Mouse (Mus musculus) stomach, embryonic 15.5 days (tissue): ENCODE measurements around the gene Zfp746. TPM values are rescaled to one million over a fixed set of nuclear protein-coding genes. Genes with fewer than 3 reads are reported as not detected.
A peak's percentile ranks its signal among the peaks of the same experiment; 100 is the strongest.

Experiments used
- ATAC-seq: fragments of 200-750 bp; cut with Nextera tagmentation; 2 replicates; pipeline ENCODE4 v1.8.0; 2017; ENCODE audit warnings: low read depth, moderate number of reproducible peaks, moderate TSS enrichment; ENCODE audit not compliant: insufficient read depth, low FRiP score
- H3K27ac ChIP-seq: fragments of 300-500 bp; sonication (generic); 2 replicates; pipeline ENCODE4 v1.5.1; 2015; ENCODE audit warnings: mild to moderate bottlenecking, inconsistent platforms
- H3K27me3 ChIP-seq: fragments of 300-500 bp; sonication (generic); replicated peaks from 2 replicates; pipeline ENCODE4 v1.6.1; 2015; ENCODE audit warnings: inconsistent platforms
- H3K36me3 ChIP-seq: fragments of 300-500 bp; sonication (generic); 2 replicates; pipeline ENCODE4 v1.6.1; 2015; ENCODE audit warnings: inconsistent platforms
- H3K4me1 ChIP-seq: fragments of 300-500 bp; sonication (generic); 2 replicates; pipeline ENCODE4 v1.6.1; 2015; ENCODE audit warnings: inconsistent platforms
- H3K4me2 ChIP-seq: fragments of 300-500 bp; sonication (generic); 2 replicates; pipeline ENCODE4 v1.6.1; 2015; ENCODE audit warnings: mild to moderate bottlenecking, inconsistent platforms
- H3K4me3 ChIP-seq: fragments of 300-500 bp; sonication (generic); replicated peaks from 2 replicates; pipeline ENCODE4 v1.5.1; 2015; ENCODE audit warnings: inconsistent platforms
- H3K9ac ChIP-seq: fragments of 300-500 bp; sonication (generic); 2 replicates; pipeline ENCODE4 v1.6.1; 2015; ENCODE audit warnings: inconsistent platforms
- H3K9me3 ChIP-seq: fragments of 300-500 bp; sonication (generic); 2 replicates; pipeline ENCODE4 v1.6.1; 2016; ENCODE audit warnings: inconsistent platforms
- WGBS: fragments of 180-500 bp; shearing (Covaris S2); methylation state at CpG from one replicate; pipeline ENCODE4 v1.1.7; 2015; 5-methylcytosine and 5-hydroxymethylcytosine counted together
- polyA plus RNA-seq: library from polyadenylated mRNA; unstranded; fragments of >200 nt; fragmentation: Nextera tagmentation; extraction: Ambion mirVana; gene quantifications from 2 replicates; pipeline ENCODE4 v1.2.1, GENCODE M21; 2015

The Zfp746 gene
- polyA plus RNA-seq, 1 experiment from 2014 or later: 17.1 TPM

DNA sequence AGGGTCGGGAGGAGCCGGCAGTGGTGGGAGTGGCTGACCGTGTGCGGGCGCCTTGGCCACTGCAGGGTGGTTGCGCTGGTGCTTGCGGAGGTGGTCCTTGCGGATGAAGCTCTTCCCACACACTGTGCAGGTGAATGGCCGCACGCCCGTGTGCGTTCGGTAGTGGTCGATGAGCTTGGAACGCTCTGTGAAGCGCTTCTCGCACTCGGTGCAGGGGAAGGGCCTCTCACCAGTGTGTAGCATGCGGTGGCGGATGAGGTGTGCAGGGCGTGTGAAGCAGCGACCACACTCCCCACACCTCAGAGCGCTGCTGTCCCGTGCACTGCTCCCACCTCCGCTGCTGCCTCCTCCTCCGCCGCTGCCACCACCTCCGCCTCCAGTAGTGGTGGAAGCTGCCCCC, 22.5 kb downstream of the Zfp746 start:
- no peak for ATAC-seq

DNA sequence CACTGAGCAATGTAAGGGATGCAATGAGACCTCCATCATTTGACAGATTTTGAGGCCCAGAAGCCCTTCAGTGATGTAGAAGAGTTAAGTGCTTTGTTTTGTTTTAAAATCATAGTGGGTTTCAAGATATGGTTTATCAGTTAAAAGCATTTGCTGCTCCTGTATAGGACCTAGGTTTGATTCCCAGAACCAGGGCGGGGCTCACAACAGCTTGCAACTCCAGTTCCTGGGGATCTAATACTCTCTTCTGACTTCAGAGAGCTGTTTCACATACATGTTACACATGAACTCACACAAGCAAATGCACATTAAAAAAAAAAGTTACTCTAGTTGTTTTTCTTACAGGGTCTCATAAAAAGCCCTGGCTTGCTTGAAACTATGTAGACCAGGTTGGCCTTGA, 25.5 kb downstream of the Zfp746 start:
- no peak for ATAC-seq
- no peaks in the 10 kb centered on the region for H3K9me3 ChIP-seq
- H3K4me2 ChIP-seq: no peak overlapping the region
- no peak overlapping the region for H3K4me3 ChIP-seq
- no peak overlapping the region for H3K9ac ChIP-seq
- H3K36me3 ChIP-seq: peaks cover 28% of the 10 kb centered on the region
- H3K27ac ChIP-seq: no peak overlapping the region
- WGBS: 88% methylated on average over 1 of the region's 1 CpGs
- no peaks in the 10 kb centered on the region for H3K27me3 ChIP-seq
- H3K4me1 ChIP-seq: no peaks in the 10 kb centered on the region

More for the DNA sequence above, 22.5 kb downstream of the Zfp746 start:
- H3K27me3 ChIP-seq: no peaks in the 10 kb centered on the region
- H3K27ac ChIP-seq: no peak overlapping the region
- H3K9me3 ChIP-seq: no peaks in the 10 kb centered on the region
- WGBS: 94% methylated on average over 28 of the region's 28 CpGs
- no peak overlapping the region for H3K9ac ChIP-seq
- H3K36me3 ChIP-seq: peaks cover 48% of the 10 kb centered on the region
- H3K4me2 ChIP-seq: no peak overlapping the region
- no peak overlapping the region for H3K4me3 ChIP-seq
- H3K4me1 ChIP-seq: no peaks in the 10 kb centered on the region

GRCm38 (mm10) chr6:48060421-48060820, 26.0 kb downstream of the Zfp746 start:
- H3K9me3 ChIP-seq: no peaks in the 10 kb centered on the region
- no peaks in the 10 kb centered on the region for H3K4me1 ChIP-seq
- 64% methylated on average over 2 of the region's 2 CpGs for WGBS
- no peak overlapping the region for H3K4me2 ChIP-seq
- H3K36me3 ChIP-seq: peaks cover 24% of the 10 kb centered on the region
- no peak overlapping the region for H3K4me3 ChIP-seq
- H3K27ac ChIP-seq: no peak overlapping the region
- H3K9ac ChIP-seq: no peak overlapping the region
- ATAC-seq: no peak
- H3K27me3 ChIP-seq: no peaks in the 10 kb centered on the region

GRCm38 (mm10) chr6:48052136-48052535, 34.3 kb downstream of the Zfp746 start:
- Histone ChIP-seq H3K9me3 (no peaks in the 10 kb centered on the region), H3K9ac (no peak overlapping the region), H3K4me1 (peaks cover 4% of the 10 kb centered on the region), H3K4me3 (no peak overlapping the region), H3K4me2 (no peak overlapping the region), H3K36me3 (no peaks in the 10 kb centered on the region), H3K27me3 (no peaks in the 10 kb centered on the region), H3K27ac (no peak overlapping the region)
- 83% methylated on average over 6 of the region's 6 CpGs for WGBS
- ATAC-seq: no peak

DNA sequence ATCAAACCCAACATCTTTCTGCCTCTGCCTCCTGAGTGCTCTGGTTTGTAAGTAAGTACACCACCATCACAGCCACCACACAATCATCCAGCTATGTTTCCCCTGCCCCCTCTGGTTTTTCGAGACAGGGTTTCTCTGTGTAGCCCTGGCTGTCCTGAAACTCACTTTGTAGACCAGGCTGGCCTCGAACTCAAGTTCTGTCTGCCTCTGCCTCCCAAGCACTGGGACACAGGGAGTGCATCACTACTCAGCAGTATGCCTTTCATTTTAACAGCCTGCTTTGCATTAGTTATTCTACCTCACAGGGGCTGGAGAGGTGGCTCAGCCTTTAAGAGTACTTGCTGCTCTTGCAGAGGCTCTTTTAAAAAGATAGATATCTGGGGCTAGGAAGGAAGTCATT, 34.7 kb downstream of the Zfp746 start:
- no peak for ATAC-seq
- Histone ChIP-seq H3K36me3 (no peaks in the 10 kb centered on the region), H3K27ac (no peak overlapping the region), H3K27me3 (no peaks in the 10 kb centered on the region), H3K9ac (no peak overlapping the region), H3K4me3 (no peak overlapping the region), H3K9me3 (no peaks in the 10 kb centered on the region), H3K4me1 (peaks cover 8% of the 10 kb centered on the region), H3K4me2 (no peak overlapping the region)
- WGBS: 76% methylated on average over 2 of the region's 2 CpGs

GRCm38 (mm10) chr6:48049273-48050065, 36.9 kb downstream of the Zfp746 start:
- ATAC-seq: no peak
- H3K27me3 ChIP-seq: no peaks in the 10 kb centered on the region
- 47% methylated on average over 9 of the region's 9 CpGs for WGBS

GRCm38 (mm10) chr6:48048426-48049272, 37.7 kb downstream of the Zfp746 start, which contains the start of gene Zfp777:
TSS of gene Zfp777 (minus strand) at chr6:48048911.
- peaks cover 9% of the 10 kb centered on the region for H3K4me1 ChIP-seq
- H3K4me2 ChIP-seq: peak within 1 kb of the TSS; percentile 73
- under 1% methylated on average over 61 of the region's 82 CpGs for WGBS
- peaks cover 8% of the 10 kb centered on the region; the same call in 1 of the 2 replicates for H3K36me3 ChIP-seq
- ATAC-seq: peak; percentile 88
- no peaks in the 10 kb centered on the region for H3K27me3 ChIP-seq
- peak within 1 kb of the TSS; percentile 84 for H3K9ac ChIP-seq
- peak within 1 kb of the TSS; percentile 80 for H3K4me3 ChIP-seq
- no peaks in the 10 kb centered on the region for H3K9me3 ChIP-seq
- H3K27ac ChIP-seq: peak within 1 kb of the TSS; percentile 91

More at GRCm38 (mm10) chr6:48049273-48050065, 36.9 kb downstream of the Zfp746 start:
- H3K4me2 ChIP-seq: peak overlapping the region; percentile 73
- H3K9ac ChIP-seq: peak overlapping the region; percentile 84; the same call in 1 of the 2 replicates
- peak overlapping the region; percentile 80 for H3K4me3 ChIP-seq
- H3K9me3 ChIP-seq: no peaks in the 10 kb centered on the region
- H3K27ac ChIP-seq: no peak overlapping the region
- H3K4me1 ChIP-seq: peaks cover 9% of the 10 kb centered on the region
- peaks cover under 1% of the 10 kb centered on the region; the same call in 1 of the 2 replicates for H3K36me3 ChIP-seq

DNA sequence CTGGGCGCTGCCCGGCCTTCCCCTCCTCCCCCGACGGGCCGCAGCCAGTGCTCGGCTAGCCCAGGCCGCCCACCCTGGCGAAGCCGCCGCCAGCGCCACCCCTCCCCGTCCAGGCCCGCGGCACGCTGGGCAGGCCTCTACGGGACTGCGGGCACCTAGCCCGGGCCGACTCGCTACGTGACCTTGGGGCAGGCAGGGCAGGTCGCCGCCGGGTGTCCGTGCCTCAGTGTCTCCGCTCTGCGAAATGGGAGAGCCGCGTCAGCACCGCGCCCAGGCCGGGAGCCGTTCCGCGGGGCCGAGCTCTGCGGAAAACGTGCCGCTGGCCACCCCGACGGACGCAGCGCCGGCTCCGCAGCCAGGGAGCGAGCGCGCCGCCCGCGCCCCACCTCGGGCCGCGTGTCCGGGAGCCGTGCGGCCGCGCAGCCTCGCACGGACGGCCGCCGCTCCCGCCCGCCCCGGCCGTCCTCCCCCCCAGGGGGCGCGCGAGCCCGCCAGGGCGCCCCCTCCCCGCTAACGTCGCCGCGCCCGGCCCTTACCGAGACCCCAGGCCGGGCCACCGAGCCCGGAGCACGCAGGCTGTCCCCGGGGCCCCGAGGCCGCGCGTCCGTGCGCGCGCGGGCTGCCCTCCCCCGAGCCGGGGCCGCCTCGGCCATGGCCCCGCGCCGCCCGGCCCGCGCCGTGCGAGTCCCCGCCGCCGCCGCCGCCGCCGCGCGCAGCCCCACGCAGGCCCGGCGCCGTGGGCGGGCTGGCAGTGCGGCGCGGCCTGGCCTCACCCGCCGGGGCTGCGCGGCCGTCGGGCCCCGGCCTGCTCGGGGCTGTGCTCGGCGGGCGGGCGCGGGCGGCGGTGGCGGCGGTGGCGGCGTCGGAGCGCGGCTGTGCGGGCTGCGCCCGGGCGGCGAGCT, 38.7 kb downstream of the Zfp746 start:
- no peaks in the 10 kb centered on the region for H3K9me3 ChIP-seq
- H3K4me2 ChIP-seq: peak overlapping the region; percentile 73
- H3K27me3 ChIP-seq: no peaks in the 10 kb centered on the region
- peaks cover 9% of the 10 kb centered on the region for H3K4me1 ChIP-seq
- H3K9ac ChIP-seq: peak overlapping the region; percentile 84
- under 1% methylated on average over 94 of the region's 150 CpGs for WGBS
- H3K27ac ChIP-seq: peak overlapping the region; percentile 91
- peak; percentile 32; the same call in 1 of the 2 replicates for ATAC-seq
- H3K4me3 ChIP-seq: peak overlapping the region; percentile 80
- H3K36me3 ChIP-seq: peaks cover 13% of the 10 kb centered on the region; the same call in 1 of the 2 replicates

DNA sequence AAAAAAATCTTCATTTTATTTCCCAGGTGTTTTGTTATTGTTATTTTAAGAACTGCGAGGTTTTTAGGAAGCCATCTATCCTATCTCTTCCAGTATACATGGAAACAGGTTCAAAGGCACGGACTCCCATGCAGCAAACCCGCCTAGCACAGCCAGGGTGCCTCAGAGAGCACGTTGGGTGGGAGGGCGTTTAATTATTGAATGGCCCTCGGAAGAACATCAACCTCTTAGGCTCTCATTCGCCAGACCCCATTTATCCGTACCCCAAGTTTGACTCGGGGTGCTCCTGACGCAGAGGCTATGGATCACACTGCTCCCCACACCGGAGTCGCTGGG, 39.3 kb downstream of the Zfp746 start:
- Histone ChIP-seq H3K36me3 (peaks cover 13% of the 10 kb centered on the region; the same call in 1 of the 2 replicates), H3K9ac (peak overlapping the region; percentile 84), H3K9me3 (no peaks in the 10 kb centered on the region), H3K27ac (no peak overlapping the region), H3K4me3 (peak overlapping the region; percentile 80), H3K4me2 (peak overlapping the region; percentile 73), H3K4me1 (peaks cover 9% of the 10 kb centered on the region), H3K27me3 (no peaks in the 10 kb centered on the region)
- ATAC-seq: peak; percentile 1; the same call in 1 of the 2 replicates
- 5% methylated on average over 12 of the region's 12 CpGs for WGBS

GRCm38 (mm10) chr6:48032661-48033060, 53.7 kb downstream of the Zfp746 start:
- no peak overlapping the region for H3K4me2 ChIP-seq
- H3K9me3 ChIP-seq: no peaks in the 10 kb centered on the region
- H3K4me1 ChIP-seq: no peaks in the 10 kb centered on the region
- H3K4me3 ChIP-seq: no peak overlapping the region
- H3K27me3 ChIP-seq: no peaks in the 10 kb centered on the region
- H3K36me3 ChIP-seq: peaks cover 46% of the 10 kb centered on the region
- ATAC-seq: no peak
- H3K9ac ChIP-seq: no peak overlapping the region
- H3K27ac ChIP-seq: no peak overlapping the region

DNA sequence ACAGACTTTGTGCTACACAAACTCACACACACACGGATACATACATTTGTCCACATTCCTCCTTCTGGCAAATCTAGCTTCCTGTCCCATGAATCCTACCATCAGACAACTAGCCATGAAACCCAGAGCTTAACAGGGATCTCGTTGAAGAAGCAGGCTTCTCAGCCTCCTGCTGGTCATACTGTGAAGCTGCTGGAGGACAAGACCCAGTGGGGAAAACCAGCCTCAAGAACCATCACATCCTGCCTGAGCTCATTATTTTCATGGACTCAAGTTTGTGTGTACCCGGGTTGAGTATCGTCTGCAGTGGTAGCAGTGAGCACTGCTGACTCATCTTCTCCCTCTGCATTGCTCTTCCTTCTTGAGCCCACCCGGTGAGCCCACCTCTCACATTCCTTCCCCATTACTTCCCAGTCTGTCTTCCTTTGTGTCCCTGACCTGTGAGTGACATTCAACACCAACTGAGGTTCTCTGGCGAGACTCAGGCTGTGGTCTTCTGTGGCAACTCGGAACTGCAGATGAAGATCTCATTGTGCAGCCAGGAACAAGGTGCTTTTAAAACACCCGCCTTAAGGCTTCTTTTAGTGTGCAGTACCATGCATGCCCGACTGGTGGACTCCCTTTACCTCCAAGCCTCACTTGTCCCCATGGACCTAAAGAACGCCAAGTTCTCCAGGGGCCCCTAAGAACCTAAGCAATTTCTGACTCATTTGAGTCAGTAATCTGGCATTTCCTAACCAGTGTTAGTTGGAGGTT, 60.3 kb downstream of the Zfp746 start:
- no peak overlapping the region for H3K9ac ChIP-seq
- no peaks in the 10 kb centered on the region for H3K27me3 ChIP-seq
- WGBS: 87% methylated on average over 10 of the region's 10 CpGs
- no peak overlapping the region for H3K4me2 ChIP-seq
- H3K27ac ChIP-seq: no peak overlapping the region
- no peak overlapping the region for H3K4me3 ChIP-seq
- peaks cover 69% of the 10 kb centered on the region for H3K36me3 ChIP-seq
- 0 out of 2 replicates have a peak, but pooled peaks cover 3% of the 10 kb centered on the region for H3K9me3 ChIP-seq
- no peaks in the 10 kb centered on the region for H3K4me1 ChIP-seq
- no peak for ATAC-seq
